Mouse (Mus musculus): ENCODE results near the gene Chrm5. TPM values are rescaled to one million over a fixed set of nuclear protein-coding genes. Genes with fewer than 3 reads are reported as not detected.

Gene Chrm5
- polyA plus RNA-seq, 1 experiment from 2014 or later = not detected

- no peak for DNase-seq (ENCODE audit: low spot score)
- 41% methylated on average over 11 of the region's 11 CpGs for WGBS
- H3K27ac ChIP-seq = peak overlapping the region; percentile 100
- H3K4me3 ChIP-seq = peak overlapping the region; percentile 82
- H3K27me3 ChIP-seq (ENCODE audit: insufficient read depth, poor library complexity, severe bottlenecking) = no peaks in the 10 kb centered on the region
- peaks cover 12% of the 10 kb centered on the region for H3K4me1 ChIP-seq
- H3K9me3 ChIP-seq = no peaks in the 10 kb centered on the region
- no peaks in the 10 kb centered on the region for H3K36me3 ChIP-seq
These were observed 13.1 kb upstream of the Chrm5 start for GRCm38 (mm10) chr2:112493539-112494260.

- WGBS = under 1% methylated on average over 72 of the region's 87 CpGs
- Histone ChIP-seq H3K27ac (peak within 1 kb of the TSS; percentile 100), H3K27me3 (ENCODE audit: insufficient read depth, poor library complexity, severe bottlenecking) (no peaks in the 10 kb centered on the region), H3K4me1 (peaks cover 10% of the 10 kb centered on the region), H3K4me3 (peak within 1 kb of the TSS; percentile 82), H3K9me3 (no peaks in the 10 kb centered on the region), H3K36me3 (no peaks in the 10 kb centered on the region)
- DNase-seq (ENCODE audit: low spot score) = peak; percentile 93
These were observed 12.4 kb upstream of the Chrm5 start, which contains the start of gene Aven for GRCm38 (mm10) chr2:112492856-112493538. TSS of gene Aven (plus strand) at chr2:112492964.

GRCm38 (mm10) chr2:112492431-112492855, 11.9 kb upstream of the Chrm5 start:
- Histone ChIP-seq H3K36me3 (no peaks in the 10 kb centered on the region), H3K27me3 (ENCODE audit: insufficient read depth, poor library complexity, severe bottlenecking) (no peaks in the 10 kb centered on the region), H3K27ac (peak overlapping the region; percentile 100), H3K9me3 (no peaks in the 10 kb centered on the region), H3K4me3 (peak overlapping the region; percentile 82), H3K4me1 (peaks cover 7% of the 10 kb centered on the region; the same call in 1 of the 2 replicates)
- DNase-seq (ENCODE audit: low spot score) = no peak
- 8% methylated on average over 9 of the region's 9 CpGs for WGBS

GRCm38 (mm10) chr2:112491629-112492028, 11.1 kb upstream of the Chrm5 start:
- H3K27ac ChIP-seq = no peak overlapping the region
- no peaks in the 10 kb centered on the region for H3K9me3 ChIP-seq
- H3K4me3 ChIP-seq = no peak overlapping the region; the same call in 1 of the 2 replicates
- no peaks in the 10 kb centered on the region for H3K36me3 ChIP-seq
- H3K27me3 ChIP-seq (ENCODE audit: insufficient read depth, poor library complexity, severe bottlenecking) = no peaks in the 10 kb centered on the region
- H3K4me1 ChIP-seq = peaks cover 7% of the 10 kb centered on the region; the same call in 1 of the 2 replicates
- WGBS = 83% methylated on average over 5 of the region's 5 CpGs
- DNase-seq (ENCODE audit: low spot score) = no peak

GRCm38 (mm10) chr2:112490483-112491196, 10.1 kb upstream of the Chrm5 start:
- Histone ChIP-seq H3K4me1 (peaks cover 7% of the 10 kb centered on the region; the same call in 1 of the 2 replicates), H3K4me3 (no peak overlapping the region), H3K36me3 (no peaks in the 10 kb centered on the region), H3K27ac (no peak overlapping the region), H3K27me3 (ENCODE audit: insufficient read depth, poor library complexity, severe bottlenecking) (no peaks in the 10 kb centered on the region), H3K9me3 (no peaks in the 10 kb centered on the region)
- DNase-seq (ENCODE audit: low spot score) = no peak
- WGBS = 81% methylated on average over 11 of the region's 11 CpGs

DNA sequence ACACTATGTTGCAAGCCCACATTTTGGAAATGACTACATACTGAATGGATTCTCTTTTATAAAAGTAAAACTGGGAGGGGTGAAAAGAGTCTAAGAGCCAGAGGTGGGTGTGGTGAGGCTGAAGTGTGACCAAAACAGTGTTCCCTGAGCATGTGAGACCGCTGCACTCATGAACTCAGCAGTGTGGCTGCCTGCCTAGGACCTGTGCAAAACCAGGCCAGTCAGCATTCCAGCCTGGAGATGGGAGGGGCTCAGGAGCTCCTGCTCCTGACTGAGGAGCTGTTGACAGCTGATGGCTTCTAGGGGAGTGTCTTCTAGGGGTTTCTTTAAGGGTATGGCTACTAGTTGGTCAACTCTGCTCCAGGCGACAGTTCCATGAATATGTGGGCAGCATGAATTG, 4.3 kb upstream of the Chrm5 start:
- Histone ChIP-seq H3K9me3 (no peaks in the 10 kb centered on the region), H3K36me3 (no peaks in the 10 kb centered on the region), H3K4me3 (no peak overlapping the region), H3K4me1 (peaks cover 4% of the 10 kb centered on the region; the same call in 1 of the 2 replicates), H3K27ac (no peak overlapping the region), H3K27me3 (ENCODE audit: insufficient read depth, poor library complexity, severe bottlenecking) (no peaks in the 10 kb centered on the region)
- 29% methylated on average over 2 of the region's 2 CpGs for WGBS
- DNase-seq (ENCODE audit: low spot score) = peak; percentile 83

GRCm38 (mm10) chr2:112483334-112483651, 2.7 kb upstream of the Chrm5 start:
- WGBS = 71% methylated on average over 2 of the region's 2 CpGs
- Histone ChIP-seq H3K4me3 (no peak overlapping the region), H3K36me3 (no peaks in the 10 kb centered on the region), H3K9me3 (no peaks in the 10 kb centered on the region), H3K27me3 (ENCODE audit: insufficient read depth, poor library complexity, severe bottlenecking) (no peaks in the 10 kb centered on the region), H3K27ac (no peak overlapping the region), H3K4me1 (peaks cover 4% of the 10 kb centered on the region; the same call in 1 of the 2 replicates)
- no peak for DNase-seq (ENCODE audit: low spot score)

DNA sequence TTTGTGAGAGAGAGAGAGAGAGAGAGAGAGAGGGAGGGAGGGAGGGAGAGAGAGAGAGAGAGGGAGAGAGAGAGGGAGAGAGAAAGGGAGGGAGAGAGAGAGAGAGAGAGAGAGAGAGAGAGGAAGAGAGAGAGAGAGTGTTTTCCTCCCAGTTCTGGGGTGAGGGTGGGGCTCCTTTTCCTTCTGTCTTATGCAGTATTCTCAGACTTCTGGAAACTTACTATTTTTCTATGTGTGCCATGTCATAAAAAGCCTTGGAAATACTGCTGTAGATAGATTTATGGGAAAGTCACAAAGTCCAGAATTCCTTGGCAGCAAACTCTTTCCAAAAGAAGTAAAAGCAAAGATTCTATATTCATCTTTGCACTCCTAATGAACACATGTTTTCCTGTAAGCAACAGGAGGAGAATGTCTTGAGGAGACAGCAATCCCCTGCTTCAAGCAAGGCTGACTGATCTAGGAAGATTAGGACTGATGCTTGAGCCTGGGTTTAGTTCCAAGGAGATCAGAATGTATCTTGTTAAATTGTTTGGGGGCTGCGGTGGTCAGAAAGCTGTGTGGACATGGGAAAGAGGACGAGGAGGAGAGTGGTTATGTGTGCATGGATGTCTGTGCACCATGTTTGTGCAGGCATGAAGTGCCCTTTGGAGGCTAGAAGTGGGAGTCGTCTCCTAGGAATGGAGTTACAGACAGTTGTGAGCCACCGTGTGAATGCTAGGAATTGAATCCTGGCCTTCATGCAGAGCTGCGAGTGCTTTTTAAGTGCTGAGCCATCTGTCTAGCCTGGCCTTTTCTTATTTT, 2.2 kb upstream of the Chrm5 start:
- H3K4me3 ChIP-seq = no peak overlapping the region
- H3K4me1 ChIP-seq = peaks cover 4% of the 10 kb centered on the region; the same call in 1 of the 2 replicates
- no peaks in the 10 kb centered on the region for H3K27me3 ChIP-seq (ENCODE audit: insufficient read depth, poor library complexity, severe bottlenecking)
- no peak for DNase-seq (ENCODE audit: low spot score)
- no peaks in the 10 kb centered on the region for H3K36me3 ChIP-seq
- no peak overlapping the region for H3K27ac ChIP-seq
- no peaks in the 10 kb centered on the region for H3K9me3 ChIP-seq
- WGBS = 75% methylated on average over 5 of the region's 5 CpGs

GRCm38 (mm10) chr2:112481564-112481963, 995 bp upstream of the Chrm5 start:
- Histone ChIP-seq H3K27me3 (ENCODE audit: insufficient read depth, poor library complexity, severe bottlenecking) (no peaks in the 10 kb centered on the region), H3K4me3 (no peak overlapping the region), H3K9me3 (no peaks in the 10 kb centered on the region), H3K36me3 (no peaks in the 10 kb centered on the region), H3K4me1 (peaks cover 4% of the 10 kb centered on the region; the same call in 1 of the 2 replicates), H3K27ac (no peak overlapping the region)
- DNase-seq (ENCODE audit: low spot score) = no peak
- 1% methylated on average over 2 of the region's 2 CpGs for WGBS

- Histone ChIP-seq H3K4me1 (no peaks in the 10 kb centered on the region), H3K36me3 (no peaks in the 10 kb centered on the region), H3K27ac (no peak overlapping the region), H3K4me3 (no peak overlapping the region), H3K27me3 (ENCODE audit: insufficient read depth, poor library complexity, severe bottlenecking) (no peaks in the 10 kb centered on the region), H3K9me3 (no peaks in the 10 kb centered on the region)
- 76% methylated on average over 6 of the region's 6 CpGs for WGBS
- DNase-seq (ENCODE audit: low spot score) = no peak
These were observed 4.0 kb downstream of the Chrm5 start for GRCm38 (mm10) chr2:112476554-112476953.

GRCm38 (mm10) chr2:112474997-112475724, 5.4 kb downstream of the Chrm5 start:
- Histone ChIP-seq H3K4me3 (no peak overlapping the region), H3K27me3 (ENCODE audit: insufficient read depth, poor library complexity, severe bottlenecking) (no peaks in the 10 kb centered on the region), H3K27ac (no peak overlapping the region), H3K36me3 (no peaks in the 10 kb centered on the region), H3K4me1 (peaks cover 4% of the 10 kb centered on the region; the same call in 1 of the 2 replicates), H3K9me3 (no peaks in the 10 kb centered on the region)
- DNase-seq (ENCODE audit: low spot score) = no peak
- WGBS = 69% methylated on average over 5 of the region's 5 CpGs

DNA sequence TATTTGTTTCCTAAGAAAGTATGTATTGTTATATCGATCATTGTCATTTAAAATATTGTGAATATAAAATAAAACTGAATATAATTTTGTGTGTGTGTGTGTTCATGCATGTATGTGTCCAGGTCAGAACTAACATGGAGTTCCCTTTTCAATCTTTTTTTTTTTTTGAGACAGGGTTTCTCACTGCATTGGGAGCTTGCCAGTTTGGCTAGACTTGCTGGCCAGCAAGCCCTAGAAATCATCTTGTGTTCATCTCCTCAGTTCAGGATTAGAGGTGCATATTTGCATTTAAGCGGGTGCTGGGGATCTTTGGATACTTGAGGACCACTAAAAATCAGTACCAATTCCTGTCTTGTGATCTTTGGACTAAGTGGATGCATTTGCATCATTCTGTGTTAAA, 8.5 kb downstream of the Chrm5 start:
- Histone ChIP-seq H3K27ac (no peak overlapping the region), H3K27me3 (ENCODE audit: insufficient read depth, poor library complexity, severe bottlenecking) (no peaks in the 10 kb centered on the region), H3K4me3 (no peak overlapping the region), H3K36me3 (peaks cover 23% of the 10 kb centered on the region), H3K9me3 (no peaks in the 10 kb centered on the region), H3K4me1 (peaks cover 9% of the 10 kb centered on the region; the same call in 1 of the 2 replicates)
- peak; percentile 4 for DNase-seq (ENCODE audit: low spot score)
- WGBS = 84% methylated on average over 2 of the region's 2 CpGs
